Mouse (Mus musculus) ES-E14 (cell line): ENCODE results near the gene Fyn.

ENCODE experiments used
- CHD2 ChIP-seq: IDR thresholded peaks from 2 replicates; pipeline ENCODE4 v1.6.1; 2014; ENCODE audit warnings: mild to moderate bottlenecking, low read depth, low read length, inconsistent platforms
- HCFC1 ChIP-seq: IDR thresholded peaks from 2 replicates; pipeline ENCODE4 v1.6.1; 2012; ENCODE audit warnings: low read length, inconsistent platforms, borderline replicate concordance; ENCODE audit not compliant: insufficient read depth
- MAFK ChIP-seq: IDR thresholded peaks from 2 replicates; pipeline ENCODE4 v1.6.1; 2014; ENCODE audit warnings: mild to moderate bottlenecking, low read depth, low read length, inconsistent platforms; ENCODE audit not compliant: insufficient read depth
- ZC3H11A ChIP-seq: IDR thresholded peaks from 2 replicates; pipeline ENCODE4 v1.6.1; 2012; ENCODE audit warnings: low read depth, mild to moderate bottlenecking, inconsistent platforms, low read length, borderline replicate concordance
- ZNF384 ChIP-seq: IDR thresholded peaks from 2 replicates; pipeline ENCODE4 v1.6.1; 2012; ENCODE audit warnings: low read depth, low read length, inconsistent platforms

DNA sequence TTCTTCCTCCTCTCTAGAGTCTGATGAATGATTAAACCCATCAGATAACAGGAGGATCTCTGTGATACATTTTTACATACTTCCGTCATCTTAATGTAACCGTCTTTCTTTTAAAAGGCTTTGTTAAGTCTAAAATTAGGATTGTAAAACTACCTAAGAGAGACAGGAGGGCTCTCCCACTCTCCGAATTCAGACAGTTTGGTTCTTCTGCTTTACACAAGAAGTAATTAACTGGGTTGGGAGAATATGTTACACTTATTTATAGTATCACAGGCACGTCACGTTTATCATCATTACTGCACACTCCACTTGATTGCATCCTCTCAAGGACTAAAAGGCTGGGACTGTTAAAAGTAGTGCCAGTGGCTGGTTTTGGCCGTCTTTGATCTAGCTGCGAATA, 40.9 kb downstream of the Fyn start:
- no peak for TF ChIP-seq CHD2
- no peak for TF ChIP-seq MAFK
- TF ChIP-seq ZNF384: no peak
- no peak for TF ChIP-seq HCFC1
- TF ChIP-seq ZC3H11A: no peak
